Mouse (Mus musculus): ENCODE results near the gene Cyp2d10. TPM values are rescaled to one million over a fixed set of nuclear protein-coding genes. Genes with fewer than 3 reads are reported as not detected.
"Not testable (repeated sequence)": the region's sequence is repeated elsewhere in the genome, so short reads cannot be mapped to it uniquely, and the experiment has no call there.

Cyp2d10 gene
- polyA plus RNA-seq, 1 experiment from 2014 or later: not detected

DNA sequence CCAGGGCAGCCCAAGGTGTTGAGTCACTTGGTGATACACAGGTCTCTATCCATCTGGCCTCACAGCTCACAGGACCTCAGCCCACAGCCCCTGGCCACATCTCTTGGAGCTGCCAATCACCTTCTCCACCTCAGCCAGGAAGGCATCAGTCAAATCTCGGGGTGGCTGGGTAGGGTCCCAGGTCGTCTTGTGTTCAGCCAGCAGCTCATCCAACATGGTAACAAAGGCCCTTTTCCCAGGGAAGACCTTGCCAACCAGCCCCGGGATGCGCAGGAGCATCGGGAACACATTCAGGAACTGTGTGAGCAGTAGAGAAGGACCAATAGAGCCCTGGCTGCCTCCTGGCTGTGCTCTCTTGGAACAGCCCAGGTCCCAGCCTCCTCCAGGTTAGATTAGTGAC is 34.0 kb downstream of the Cyp2d10 start:
- no peak for ATAC-seq (ENCODE audit: low read depth)
- Histone ChIP-seq H3K9ac (no peak overlapping the region), H3K27me3 (no peaks in the 10 kb centered on the region), H3K4me3 (no peak overlapping the region), H3K4me2 (no peak overlapping the region), H3K36me3 (no peaks in the 10 kb centered on the region), H3K4me1 (replicated peaks) (peaks cover 9% of the 10 kb centered on the region; the same call in 1 of the 2 replicates), H3K27ac (replicated peaks) (no peak overlapping the region), H3K9me3 (no peaks in the 10 kb centered on the region)
- 89% methylated on average over 5 of the region's 5 CpGs for WGBS

DNA sequence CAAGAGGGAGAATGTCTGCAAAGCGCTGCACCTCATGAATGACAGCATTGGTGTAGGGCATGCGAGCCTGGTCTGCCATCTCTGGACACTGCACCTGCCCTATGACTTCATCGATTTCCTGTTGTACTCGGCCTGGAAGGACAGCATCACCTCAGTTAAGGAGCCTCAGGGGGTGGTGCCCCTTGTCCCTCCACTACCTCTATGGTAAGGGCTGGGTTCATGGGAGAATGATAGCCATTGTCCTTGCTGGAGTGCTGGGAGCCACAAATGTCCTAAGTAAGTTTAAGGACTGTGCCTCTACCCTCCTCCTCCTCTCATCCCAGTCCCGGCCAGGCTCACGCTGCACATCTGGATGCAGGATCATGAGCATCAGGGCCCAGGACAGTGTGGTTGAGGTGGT is 34.5 kb downstream of the Cyp2d10 start:
- Histone ChIP-seq H3K27ac (replicated peaks) (no peak overlapping the region), H3K36me3 (no peaks in the 10 kb centered on the region), H3K9ac (no peak overlapping the region), H3K4me1 (replicated peaks) (peaks cover 9% of the 10 kb centered on the region; the same call in 1 of the 2 replicates), H3K4me2 (no peak overlapping the region), H3K4me3 (no peak overlapping the region), H3K9me3 (no peaks in the 10 kb centered on the region), H3K27me3 (no peaks in the 10 kb centered on the region)
- 86% methylated on average over 6 of the region's 6 CpGs for WGBS
- ATAC-seq (ENCODE audit: low read depth): no peak

DNA sequence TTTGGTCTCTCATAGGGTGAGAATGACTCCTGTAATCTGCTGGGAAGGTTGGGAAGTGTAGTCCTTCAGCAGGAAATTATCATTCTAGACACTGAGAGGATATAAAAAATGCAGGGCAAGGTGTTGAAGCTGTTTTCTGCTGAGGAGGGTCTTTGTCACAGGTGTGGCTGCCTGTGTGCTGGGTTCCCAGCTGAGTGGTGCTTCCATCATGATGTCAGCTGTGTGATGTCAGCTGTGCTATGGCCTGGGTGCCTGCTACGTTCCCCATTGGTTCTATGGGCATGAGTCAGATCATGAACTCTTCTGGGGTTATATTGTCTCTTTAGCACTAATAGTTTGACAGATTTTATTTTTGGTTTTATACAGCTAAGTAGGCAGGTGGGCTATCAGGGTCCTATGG is 38.1 kb downstream of the Cyp2d10 start:
- no peaks in the 10 kb centered on the region for H3K9me3 ChIP-seq
- H3K27ac ChIP-seq (replicated peaks): no peak overlapping the region
- no peak overlapping the region for H3K4me2 ChIP-seq
- H3K9ac ChIP-seq: no peak overlapping the region
- no peaks in the 10 kb centered on the region for H3K36me3 ChIP-seq
- no peaks in the 10 kb centered on the region for H3K27me3 ChIP-seq
- no peaks in the 10 kb centered on the region for H3K4me1 ChIP-seq (replicated peaks)
- no peak overlapping the region for H3K4me3 ChIP-seq
- no peak for ATAC-seq (ENCODE audit: low read depth)
- 81% methylated on average over 1 of the region's 1 CpGs for WGBS

DNA sequence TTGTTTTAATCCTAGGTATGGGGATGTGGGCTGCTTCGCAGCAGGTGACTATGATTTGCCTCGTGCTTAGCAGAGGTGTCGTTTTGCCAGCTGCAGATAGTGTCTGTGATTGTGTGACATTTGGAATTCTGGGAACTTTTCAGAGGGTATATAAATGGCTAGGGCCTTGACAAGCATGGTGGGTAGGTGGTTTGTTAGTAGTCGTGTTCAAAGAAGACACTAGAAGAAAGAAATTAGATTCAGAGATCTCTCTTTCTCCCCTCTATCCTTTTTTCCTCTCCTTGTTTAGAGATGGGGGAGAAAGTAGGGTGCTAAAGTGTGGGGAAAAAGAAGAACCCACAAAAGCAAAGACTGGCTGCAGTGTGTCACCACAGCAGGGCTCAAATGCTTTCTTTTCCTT is 38.8 kb downstream of the Cyp2d10 start:
- WGBS: 88% methylated on average over 4 of the region's 4 CpGs
- Histone ChIP-seq H3K27ac (replicated peaks) (no peak overlapping the region), H3K4me2 (no peak overlapping the region), H3K4me3 (no peak overlapping the region), H3K36me3 (no peaks in the 10 kb centered on the region), H3K9ac (no peak overlapping the region), H3K4me1 (replicated peaks) (no peaks in the 10 kb centered on the region), H3K27me3 (no peaks in the 10 kb centered on the region), H3K9me3 (no peaks in the 10 kb centered on the region)
- no peak for ATAC-seq (ENCODE audit: low read depth)

DNA sequence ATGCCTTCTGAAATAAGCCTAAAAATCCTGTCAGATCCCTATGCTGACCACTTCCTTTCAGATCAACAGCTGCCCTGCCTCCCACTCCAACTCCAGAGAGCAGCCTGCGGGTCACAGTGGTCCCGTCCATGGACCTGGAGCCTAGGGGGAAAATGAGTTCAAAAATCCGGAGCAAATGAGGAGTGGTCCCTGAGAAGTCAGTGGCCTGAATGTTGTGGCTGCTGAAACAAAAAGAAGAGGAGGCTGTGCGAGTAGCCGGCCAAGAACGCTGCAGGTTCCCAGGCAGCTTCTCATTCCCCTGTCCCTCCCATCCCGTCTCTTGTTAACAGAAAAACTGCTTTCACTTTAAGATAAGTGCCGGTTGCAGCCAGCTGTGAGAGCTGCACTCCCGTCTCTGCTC is 42.4 kb downstream of the Cyp2d10 start:
- not testable (repeated sequence) for H3K9me3 ChIP-seq

DNA sequence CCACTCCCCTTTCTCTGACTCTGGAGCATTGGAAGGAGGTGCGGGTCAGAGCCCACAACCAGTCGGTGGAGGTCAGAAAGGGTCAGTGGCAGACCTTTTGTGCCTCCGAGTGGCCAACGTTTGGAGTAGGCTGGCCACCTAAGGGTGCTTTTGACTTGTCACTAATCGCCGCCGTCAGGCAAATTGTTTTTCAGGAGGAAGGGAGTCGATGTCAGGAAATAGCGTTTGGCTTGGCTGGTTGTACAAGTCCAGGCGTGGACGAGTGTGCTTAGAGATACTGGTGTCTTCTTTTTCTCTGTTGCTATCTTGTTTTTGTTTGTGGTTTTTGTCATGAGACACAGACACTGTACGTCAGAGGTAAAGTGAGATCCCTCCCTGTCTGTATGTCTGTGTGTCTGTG is 43.2 kb downstream of the Cyp2d10 start:
- WGBS: 83% methylated on average over 8 of the region's 12 CpGs
- H3K36me3 ChIP-seq; H3K27me3 ChIP-seq; H3K4me1 ChIP-seq (replicated peaks); H3K4me3 ChIP-seq; H3K9ac ChIP-seq; ATAC-seq (ENCODE audit: low read depth); H3K9me3 ChIP-seq; H3K4me2 ChIP-seq; H3K27ac ChIP-seq (replicated peaks): not testable (repeated sequence)

More for the DNA sequence above, 42.4 kb downstream of the Cyp2d10 start:
- not testable (repeated sequence) for H3K4me2 ChIP-seq; H3K4me3 ChIP-seq; H3K9ac ChIP-seq; ATAC-seq (ENCODE audit: low read depth); H3K27me3 ChIP-seq; H3K4me1 ChIP-seq (replicated peaks); H3K27ac ChIP-seq (replicated peaks); H3K36me3 ChIP-seq
- 15% methylated on average over 6 of the region's 9 CpGs for WGBS

DNA sequence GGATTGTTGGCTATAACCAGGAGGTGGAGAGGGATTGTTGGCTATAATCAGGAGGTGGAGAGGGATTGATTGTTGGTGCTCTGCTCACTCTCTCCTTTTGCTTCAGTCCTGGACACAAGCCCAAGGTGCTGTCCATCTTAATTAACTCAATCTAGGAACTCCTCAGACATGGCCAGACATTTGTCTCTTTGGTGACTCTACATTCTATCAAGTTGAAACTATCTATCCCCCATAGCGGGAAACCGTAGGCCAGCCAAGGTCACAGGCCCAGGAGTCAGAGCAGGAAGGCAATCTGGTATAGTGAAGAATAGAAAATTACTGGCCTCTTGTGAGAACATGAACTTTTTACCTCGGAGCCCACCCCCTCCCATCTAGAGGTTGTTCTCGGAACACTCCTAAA is 44.8 kb downstream of the Cyp2d10 start:
- Histone ChIP-seq H3K4me2 (no peak overlapping the region), H3K4me3 (no peak overlapping the region), H3K27me3 (no peaks in the 10 kb centered on the region), H3K9me3 (no peaks in the 10 kb centered on the region), H3K4me1 (replicated peaks) (no peaks in the 10 kb centered on the region), H3K9ac (no peak overlapping the region), H3K27ac (replicated peaks) (no peak overlapping the region), H3K36me3 (no peaks in the 10 kb centered on the region)
- ATAC-seq (ENCODE audit: low read depth): no peak
- 82% methylated on average over 4 of the region's 4 CpGs for WGBS

DNA sequence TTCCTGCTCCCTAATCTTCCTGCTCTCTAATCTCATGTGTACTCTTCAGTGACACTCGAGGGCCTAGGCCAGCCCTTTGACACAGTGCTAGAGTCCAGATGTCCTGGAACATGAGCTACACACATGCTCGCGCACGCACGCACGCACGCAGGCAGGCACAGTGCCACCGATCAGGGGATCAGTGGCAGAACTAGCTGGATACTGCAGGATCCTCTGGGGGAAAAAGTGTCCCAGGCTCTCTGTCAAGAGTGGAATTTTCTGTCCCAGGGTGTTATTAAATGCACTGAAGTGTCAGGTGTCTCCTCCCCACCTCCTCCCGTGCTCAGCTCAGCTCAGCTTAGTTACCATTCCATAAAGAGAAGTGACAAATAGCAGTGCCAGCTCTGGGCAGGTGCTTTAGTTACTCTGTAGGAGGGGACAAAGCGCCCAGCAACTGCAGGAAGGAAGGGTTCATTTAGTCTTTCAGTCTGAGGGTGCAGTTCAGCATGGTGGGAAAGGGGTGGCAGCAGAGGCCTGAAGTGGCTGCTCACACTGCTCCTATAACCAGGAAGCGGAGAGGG is 45.5 kb downstream of the Cyp2d10 start:
- 81% methylated on average over 11 of the region's 11 CpGs for WGBS
- no peak for ATAC-seq (ENCODE audit: low read depth)

DNA sequence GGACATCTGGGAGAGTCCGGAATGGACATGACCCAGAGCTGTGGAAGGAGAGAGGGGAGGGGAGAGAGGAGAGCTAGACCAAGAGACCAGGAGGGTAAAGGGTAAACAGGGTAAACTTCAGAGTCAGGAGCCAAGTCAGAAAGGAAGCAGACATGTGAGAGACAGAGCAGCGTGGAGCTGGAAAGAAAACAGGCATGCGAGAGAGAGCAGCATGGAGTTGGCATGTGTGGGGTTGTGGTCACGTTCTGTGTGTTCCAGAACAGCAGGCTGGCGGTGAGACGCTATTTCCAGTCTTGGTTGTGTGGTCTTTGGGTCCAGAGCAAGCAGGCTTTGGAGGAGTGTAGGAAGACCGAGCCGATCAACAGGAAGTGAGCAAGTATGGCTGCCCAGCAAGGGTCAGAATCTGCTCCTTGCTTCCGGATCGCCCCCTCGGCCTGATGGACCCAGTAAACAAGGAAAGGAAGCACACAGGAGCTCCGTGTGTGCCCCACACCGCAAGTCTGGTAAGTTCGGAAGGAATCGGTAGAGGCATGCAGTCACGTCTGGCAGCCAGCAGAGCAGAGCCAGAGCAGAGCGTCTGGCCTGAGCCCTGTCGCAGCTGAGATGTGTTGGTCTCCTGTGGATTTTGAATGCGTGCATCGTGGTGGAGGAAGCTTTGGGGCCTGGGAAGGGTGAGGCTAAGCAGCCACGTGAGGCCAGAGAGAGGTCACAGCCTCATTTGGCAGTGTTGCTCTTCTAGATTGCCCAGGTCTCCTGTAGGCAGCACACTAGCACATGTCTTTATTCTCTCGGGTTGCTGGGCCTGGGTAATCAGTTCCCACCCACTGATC is 48.3 kb downstream of the Cyp2d10 start:
- Histone ChIP-seq H3K4me3 (no peak overlapping the region), H3K36me3 (no peaks in the 10 kb centered on the region), H3K4me1 (replicated peaks) (peaks cover 8% of the 10 kb centered on the region), H3K27me3 (no peaks in the 10 kb centered on the region), H3K27ac (replicated peaks) (no peak overlapping the region), H3K9me3 (no peaks in the 10 kb centered on the region), H3K4me2 (no peak overlapping the region), H3K9ac (no peak overlapping the region)
- 68% methylated on average over 22 of the region's 22 CpGs for WGBS
- no peak for ATAC-seq (ENCODE audit: low read depth)

More for the DNA sequence above, 45.5 kb downstream of the Cyp2d10 start:
- Histone ChIP-seq H3K9me3 (no peaks in the 10 kb centered on the region), H3K36me3 (no peaks in the 10 kb centered on the region), H3K9ac (no peak overlapping the region), H3K4me1 (replicated peaks) (no peaks in the 10 kb centered on the region), H3K27ac (replicated peaks) (no peak overlapping the region), H3K27me3 (no peaks in the 10 kb centered on the region), H3K4me2 (no peak overlapping the region), H3K4me3 (no peak overlapping the region)

DNA sequence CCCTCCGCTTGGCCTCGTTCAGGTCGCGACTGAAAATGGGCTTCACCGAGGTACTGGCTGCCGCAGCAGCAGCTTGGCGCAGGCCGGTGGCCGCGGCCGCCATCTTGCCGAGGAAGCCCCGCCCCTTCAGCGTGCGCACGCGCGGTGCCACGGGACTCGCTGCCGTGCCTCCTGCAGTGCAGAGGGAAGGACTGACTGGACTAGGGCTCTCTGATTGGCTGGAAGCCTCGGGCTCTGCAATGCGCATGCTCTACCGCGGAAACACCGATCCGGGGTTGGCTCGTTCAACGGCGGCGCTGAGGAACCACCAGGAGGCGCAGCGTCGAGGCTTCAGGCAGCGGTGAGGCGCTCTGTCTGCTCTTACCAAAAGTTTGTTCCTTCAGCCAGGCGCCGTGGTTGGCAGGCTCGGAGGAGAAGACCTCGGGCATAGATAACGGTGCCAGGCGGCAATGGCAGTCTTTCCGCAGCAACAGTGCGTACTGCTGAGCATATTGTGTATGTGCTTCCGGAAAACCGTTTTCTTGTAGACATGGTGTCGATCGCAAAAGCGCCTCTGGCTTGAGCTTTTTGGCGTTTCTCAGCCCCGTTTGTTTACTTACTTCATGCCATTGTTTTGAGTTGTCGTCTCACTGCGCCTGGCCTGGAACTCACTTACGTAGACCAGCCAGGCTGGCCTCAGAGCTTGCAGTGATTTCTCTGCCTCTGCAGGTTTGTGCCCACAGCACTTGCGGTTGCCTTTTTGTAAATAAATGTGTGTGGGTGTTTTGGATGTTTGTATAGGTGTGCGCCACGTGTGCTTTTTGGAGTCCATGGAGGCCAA is 52.7 kb downstream of the Cyp2d10 start, which contains the start of gene Ndufa6:
Gene Ndufa6 (minus strand): TSS at position 197 of the 820 bp plus-strand sequence.
- Histone ChIP-seq H3K9ac (peak within 1 kb of the TSS; percentile 99), H3K9me3 (no peaks in the 10 kb centered on the region), H3K27me3 (no peaks in the 10 kb centered on the region), H3K27ac (replicated peaks) (peak within 1 kb of the TSS; percentile 91), H3K4me2 (peak within 1 kb of the TSS; percentile 94), H3K4me3 (peak within 1 kb of the TSS; percentile 97), H3K36me3 (peaks cover 18% of the 10 kb centered on the region), H3K4me1 (replicated peaks) (peaks cover 31% of the 10 kb centered on the region)
- 2% methylated on average over 57 of the region's 57 CpGs for WGBS
- peak; percentile 99 for ATAC-seq (ENCODE audit: low read depth)

DNA sequence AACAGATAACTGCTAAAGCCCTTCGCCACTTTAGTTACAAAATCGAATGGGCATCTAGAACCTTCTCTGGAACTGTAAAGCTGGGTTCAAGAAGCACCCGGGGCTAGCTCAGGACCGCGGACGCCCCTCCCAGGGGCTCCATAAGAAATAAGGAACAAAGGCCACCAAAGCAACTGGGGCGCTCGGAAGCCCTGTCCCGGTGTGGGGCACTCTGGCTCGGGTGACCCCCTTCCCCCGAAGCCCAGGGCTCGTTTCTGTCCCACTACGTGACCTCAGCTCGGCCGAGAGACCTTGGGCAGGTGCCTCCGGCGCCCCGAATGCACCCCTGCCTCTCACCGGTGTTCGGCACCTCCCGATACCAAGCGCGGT is 53.3 kb downstream of the Cyp2d10 start:
- H3K4me3 ChIP-seq: peak overlapping the region; percentile 97
- no peaks in the 10 kb centered on the region for H3K27me3 ChIP-seq
- H3K4me1 ChIP-seq (replicated peaks): peaks cover 31% of the 10 kb centered on the region
- peaks cover 24% of the 10 kb centered on the region for H3K36me3 ChIP-seq
- H3K4me2 ChIP-seq: peak overlapping the region; percentile 94
- WGBS: under 1% methylated on average over 23 of the region's 23 CpGs
- ATAC-seq (ENCODE audit: low read depth): no peak; the same call in 1 of the 2 replicates
- no peaks in the 10 kb centered on the region for H3K9me3 ChIP-seq
- peak overlapping the region; percentile 99 for H3K9ac ChIP-seq
- peak overlapping the region; percentile 91 for H3K27ac ChIP-seq (replicated peaks)
